Mouse (Mus musculus) ES-E14 (cell line): ENCODE results near the gene Kifc5b.

Experiments
- CHD2 ChIP-seq: IDR thresholded peaks from 2 replicates; pipeline ENCODE4 v1.6.1; 2014; ENCODE audit warnings: mild to moderate bottlenecking, low read depth, low read length, inconsistent platforms
- MAFK ChIP-seq: IDR thresholded peaks from 2 replicates; pipeline ENCODE4 v1.6.1; 2014; ENCODE audit warnings: mild to moderate bottlenecking, low read depth, low read length, inconsistent platforms; ENCODE audit not compliant: insufficient read depth
- ZNF384 ChIP-seq: IDR thresholded peaks from 2 replicates; pipeline ENCODE4 v1.6.1; 2012; ENCODE audit warnings: low read depth, low read length, inconsistent platforms

GRCm38 (mm10) chr17:26948316-26949050, 31.6 kb downstream of the Kifc5b start:
- no peak for TF ChIP-seq MAFK
- no peak for TF ChIP-seq CHD2
- no peak for TF ChIP-seq ZNF384
